Comparison of ENCODE assay signal across 10 mouse cellular contexts in the genomic region with DNA sequence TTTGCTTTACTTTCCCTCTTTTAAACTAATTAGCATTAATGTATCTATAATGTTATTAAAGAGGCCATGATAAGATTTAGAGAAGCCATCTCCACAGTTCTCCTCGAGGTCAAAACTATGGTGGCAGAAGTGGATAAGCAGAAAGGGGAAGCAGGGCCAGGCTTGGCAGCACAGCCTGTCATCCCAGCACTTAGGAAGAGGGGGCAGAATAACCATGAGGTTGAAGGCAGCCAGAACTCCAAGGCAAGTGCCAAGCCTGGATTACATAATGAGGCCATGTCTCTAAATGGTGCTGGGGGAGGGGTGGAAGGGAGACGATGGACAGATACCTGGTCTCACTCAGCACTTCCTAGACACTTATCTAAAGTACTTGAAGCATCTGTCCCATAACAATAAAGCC.
DNase-seq lines count a peak whose midpoint lies in the region; ATAC-seq and TF ChIP-seq lines count a peak whose summit lies in the region.
"Had no signal": no experiment of that assay in that cellular context is flagged by ENCODE, and none has a peak within 500 bp of the region (broad histone marks: within the 10 kb centered on the region; RNA-seq: fewer than 3 reads in every experiment).

No protein-coding gene starts in this region.

- intact Hi-C loops in heart, postnatal 10 days (cut with DNase I) = no loop called here

- H3K4me2 ChIP-seq in midbrain, postnatal 0 days (ENCODE audit: low read depth, low read length, poor library complexity, severe bottlenecking) = no peak overlapping the region
- H3K4me2 ChIP-seq: hindbrain, embryonic 15.5 days; neural tube, embryonic 13.5 days had no signal

- TF ChIP-seq CTCF in midbrain, postnatal 0 days (IDR thresholded peaks at IDR 0.05) = peak; percentile 39

- H3K27me3 ChIP-seq in midbrain, postnatal 0 days (ENCODE audit: insufficient read depth, low read length) = no peaks in the 10 kb centered on the region
- H3K27me3 ChIP-seq in midbrain, embryonic 10.5 days (ENCODE audit: low read depth, poor library complexity, severe bottlenecking) = no peaks in the 10 kb centered on the region
- H3K27me3 ChIP-seq: hindbrain, embryonic 15.5 days; neural tube, embryonic 13.5 days had no signal

- no peak overlapping the region for H3K27ac ChIP-seq in midbrain, postnatal 0 days (ENCODE audit: low read depth, low read length)
- H3K27ac ChIP-seq in midbrain, embryonic 10.5 days (replicated peaks) = no peak overlapping the region
- H3K27ac ChIP-seq: hindbrain, embryonic 15.5 days; neural tube, embryonic 13.5 days had no signal

- H3K36me3 ChIP-seq in midbrain, postnatal 0 days (ENCODE audit: insufficient read depth, low read length) = no peaks in the 10 kb centered on the region
- H3K36me3 ChIP-seq in midbrain, embryonic 10.5 days = no peaks in the 10 kb centered on the region
- H3K36me3 ChIP-seq: hindbrain, embryonic 15.5 days; neural tube, embryonic 13.5 days had no signal

- H3K9me3 ChIP-seq in midbrain, postnatal 0 days (ENCODE audit: low read length) = no peaks in the 10 kb centered on the region
- no peaks in the 10 kb centered on the region for H3K9me3 ChIP-seq in midbrain, embryonic 10.5 days (replicated peaks)
- H3K9me3 ChIP-seq: hindbrain, embryonic 15.5 days; neural tube, embryonic 13.5 days had no signal

- no peak overlapping the region for H3K9ac ChIP-seq in midbrain, postnatal 0 days (replicated peaks; ENCODE audit: low read length, poor library complexity, severe bottlenecking)
- H3K9ac ChIP-seq: hindbrain, embryonic 15.5 days; neural tube, embryonic 13.5 days had no signal

- 49% methylated on average over 2 of the region's 2 CpGs for WGBS in midbrain, postnatal 0 days
- WGBS in midbrain, embryonic 10.5 days = 89% methylated on average over 2 of the region's 2 CpGs

- no peaks in the 10 kb centered on the region for H3K4me1 ChIP-seq in midbrain, postnatal 0 days (ENCODE audit: insufficient read depth, low read length)
- no peaks in the 10 kb centered on the region for H3K4me1 ChIP-seq in midbrain, embryonic 10.5 days
- H3K4me1 ChIP-seq: hindbrain, embryonic 15.5 days had no signal

- peak; percentile 69 for DNase-seq in midbrain, postnatal 0 days (ENCODE audit: low spot score)
- DNase-seq in midbrain, embryonic 10.5 days (ENCODE audit: low spot score) = no peak
- DNase-seq in cerebellum, adult 8-10 months = peak; percentile 75
- DNase-seq in heart, postnatal 10 days = peak; percentile 66 to 72
- DNase-seq in left cerebral cortex, adult 9 months (ENCODE audit: low spot score in 2 of 2) = peak; percentile 23 to 58
- DNase-seq in ovary, postnatal 14 days (ENCODE audit: low spot score) = peak; percentile 18

- ATAC-seq in midbrain, postnatal 0 days (ENCODE audit: low FRiP score) = no peak
- no peak for ATAC-seq in erythroid progenitor cell, adult 5-6 weeks (replicated peaks; ENCODE audit: low FRiP score, poor library complexity, severe bottlenecking)
- no peak for ATAC-seq in activated CD4-positive, CD25-positive, alpha-beta regulatory T cell, adult 4 months

- no peak overlapping the region for H3K4me3 ChIP-seq in midbrain, postnatal 0 days (ENCODE audit: low read depth, low read length)
- H3K4me3 ChIP-seq in midbrain, embryonic 10.5 days = no peak overlapping the region
- H3K4me3 ChIP-seq: hindbrain, embryonic 15.5 days; neural tube, embryonic 13.5 days had no signal
